Mouse (Mus musculus): Measurements from ENCODE around the gene Phf11b. TPM values are rescaled to one million over a fixed set of nuclear protein-coding genes. Genes with fewer than 3 reads are reported as not detected.
"Not testable (repeated sequence)": the region's sequence is repeated elsewhere in the genome, so short reads cannot be mapped to it uniquely, and the experiment has no call there.

The Phf11b gene
- total RNA-seq (2014; rRNA removed) (0.87 and 1.6 TPM in 2 replicates), polyA plus RNA-seq (2012; rRNA removed) (0.37 and 0.69 TPM in 2 replicates)

GRCm38 (mm10) chr14:59341189-59341588 is at the start of gene Phf11b:
Gene Phf11b (minus strand): TSS chr14:59341351.
- not testable (repeated sequence) for H3K36me3 ChIP-seq (ENCODE audit: control insufficient read depth, insufficient read depth, low read length); H3K79me2 ChIP-seq (ENCODE audit: control insufficient read depth, insufficient read depth, low read length); H3K27me3 ChIP-seq (ENCODE audit: control insufficient read depth, insufficient read depth, low read length); H3K4me1 ChIP-seq (ENCODE audit: control insufficient read depth, insufficient read depth, low read length)
- H3K4me3 ChIP-seq (ENCODE audit: insufficient read depth, low read depth, low read length), result peak within 1 kb of the TSS; percentile 35; the same call in 1 of the 2 replicates
- H3K9ac ChIP-seq (ENCODE audit: low read depth, low read length), result 0 out of 2 replicates have a peak within 1 kb of the TSS, but pooled peaks have one; percentile 54
- 0 out of 2 replicates have a peak within 1 kb of the TSS, but pooled peaks have one; percentile 24 for H3K27ac ChIP-seq (replicated peaks; ENCODE audit: insufficient read depth, low read depth, low read length)
- peak; percentile 14 for DNase-seq (ENCODE audit: extremely low read depth, low read depth, low spot score)
- WGBS, result 69% methylated on average over 1 of the region's 1 CpGs

GRCm38 (mm10) chr14:59390181-59390580 is 49.0 kb upstream of the Phf11b start:
- H3K4me3 ChIP-seq (ENCODE audit: insufficient read depth, low read depth, low read length); H3K27ac ChIP-seq (replicated peaks; ENCODE audit: insufficient read depth, low read depth, low read length); H3K79me2 ChIP-seq (ENCODE audit: control insufficient read depth, insufficient read depth, low read length); H3K27me3 ChIP-seq (ENCODE audit: control insufficient read depth, insufficient read depth, low read length); H3K9ac ChIP-seq (ENCODE audit: low read depth, low read length); H3K4me1 ChIP-seq (ENCODE audit: control insufficient read depth, insufficient read depth, low read length); DNase-seq (ENCODE audit: extremely low read depth, low read depth, low spot score): not testable (repeated sequence)
- H3K36me3 ChIP-seq (ENCODE audit: control insufficient read depth, insufficient read depth, low read length), result peaks cover 32% of the 10 kb centered on the region
- 86% methylated on average over 4 of the region's 4 CpGs for WGBS

- WGBS, result 89% methylated on average over 1 of the region's 1 CpGs
- Histone ChIP-seq H3K36me3 (ENCODE audit: control insufficient read depth, insufficient read depth, low read length) (peaks cover 35% of the 10 kb centered on the region), H3K27me3 (ENCODE audit: control insufficient read depth, insufficient read depth, low read length) (no peaks in the 10 kb centered on the region), H3K4me3 (ENCODE audit: insufficient read depth, low read depth, low read length) (no peak overlapping the region), H3K79me2 (ENCODE audit: control insufficient read depth, insufficient read depth, low read length) (no peaks in the 10 kb centered on the region), H3K9ac (ENCODE audit: low read depth, low read length) (no peak overlapping the region), H3K27ac (replicated peaks; ENCODE audit: insufficient read depth, low read depth, low read length) (no peak overlapping the region), H3K4me1 (ENCODE audit: control insufficient read depth, insufficient read depth, low read length) (no peaks in the 10 kb centered on the region)
- TF ChIP-seq POLR2A (IDR thresholded peaks at IDR 0.05; ENCODE audit: extremely low read depth, insufficient read depth, low read length) (no peak), CTCF (IDR thresholded peaks at IDR 0.05; ENCODE audit: low read depth, low read length) (no peak)
- DNase-seq (ENCODE audit: extremely low read depth, low read depth, low spot score), result no peak
These were observed 48.4 kb upstream of the Phf11b start for GRCm38 (mm10) chr14:59389532-59389931.

GRCm38 (mm10) chr14:59370348-59371068 is 29.4 kb upstream of the Phf11b start:
- H3K79me2 ChIP-seq (ENCODE audit: control insufficient read depth, insufficient read depth, low read length), result no peaks in the 10 kb centered on the region
- no peak overlapping the region for H3K4me3 ChIP-seq (ENCODE audit: insufficient read depth, low read depth, low read length)
- no peak for DNase-seq (ENCODE audit: extremely low read depth, low read depth, low spot score)
- H3K36me3 ChIP-seq (ENCODE audit: control insufficient read depth, insufficient read depth, low read length), result no peaks in the 10 kb centered on the region
- 91% methylated on average over 25 of the region's 25 CpGs for WGBS
- no peaks in the 10 kb centered on the region for H3K27me3 ChIP-seq (ENCODE audit: control insufficient read depth, insufficient read depth, low read length)
- no peak overlapping the region for H3K9ac ChIP-seq (ENCODE audit: low read depth, low read length)
- no peaks in the 10 kb centered on the region for H3K4me1 ChIP-seq (ENCODE audit: control insufficient read depth, insufficient read depth, low read length)
- H3K27ac ChIP-seq (replicated peaks; ENCODE audit: insufficient read depth, low read depth, low read length), result no peak overlapping the region
- TF ChIP-seq CTCF (IDR thresholded peaks at IDR 0.05; ENCODE audit: low read depth, low read length), result no peak
- no peak for TF ChIP-seq POLR2A (IDR thresholded peaks at IDR 0.05; ENCODE audit: extremely low read depth, insufficient read depth, low read length)

GRCm38 (mm10) chr14:59366386-59367105 is 25.4 kb upstream of the Phf11b start:
- Histone ChIP-seq H3K27ac (replicated peaks; ENCODE audit: insufficient read depth, low read depth, low read length) (no peak overlapping the region), H3K4me1 (ENCODE audit: control insufficient read depth, insufficient read depth, low read length) (no peaks in the 10 kb centered on the region), H3K79me2 (ENCODE audit: control insufficient read depth, insufficient read depth, low read length) (no peaks in the 10 kb centered on the region), H3K4me3 (ENCODE audit: insufficient read depth, low read depth, low read length) (no peak overlapping the region), H3K9ac (ENCODE audit: low read depth, low read length) (no peak overlapping the region), H3K36me3 (ENCODE audit: control insufficient read depth, insufficient read depth, low read length) (no peaks in the 10 kb centered on the region), H3K27me3 (ENCODE audit: control insufficient read depth, insufficient read depth, low read length) (no peaks in the 10 kb centered on the region)
- TF ChIP-seq POLR2A (IDR thresholded peaks at IDR 0.05; ENCODE audit: extremely low read depth, insufficient read depth, low read length) (no peak), CTCF (IDR thresholded peaks at IDR 0.05; ENCODE audit: low read depth, low read length) (no peak)
- DNase-seq (ENCODE audit: extremely low read depth, low read depth, low spot score), result no peak
- 91% methylated on average over 8 of the region's 8 CpGs for WGBS

GRCm38 (mm10) chr14:59365244-59365644 is 24.1 kb upstream of the Phf11b start, which contains the start of gene Phf11d:
Gene Phf11d (minus strand): TSS chr14:59365470.
- H3K27ac ChIP-seq (replicated peaks; ENCODE audit: insufficient read depth, low read depth, low read length), result peak within 1 kb of the TSS; percentile 89
- no peaks in the 10 kb centered on the region for H3K4me1 ChIP-seq (ENCODE audit: control insufficient read depth, insufficient read depth, low read length)
- peak; percentile 40 for TF ChIP-seq CTCF (IDR thresholded peaks at IDR 0.05; ENCODE audit: low read depth, low read length)
- TF ChIP-seq POLR2A (IDR thresholded peaks at IDR 0.05; ENCODE audit: extremely low read depth, insufficient read depth, low read length), result no peak
- no peaks in the 10 kb centered on the region for H3K79me2 ChIP-seq (ENCODE audit: control insufficient read depth, insufficient read depth, low read length)
- peak; percentile 56 for DNase-seq (ENCODE audit: extremely low read depth, low read depth, low spot score)
- no peaks in the 10 kb centered on the region for H3K36me3 ChIP-seq (ENCODE audit: control insufficient read depth, insufficient read depth, low read length)
- no peaks in the 10 kb centered on the region for H3K27me3 ChIP-seq (ENCODE audit: control insufficient read depth, insufficient read depth, low read length)
- H3K9ac ChIP-seq (ENCODE audit: low read depth, low read length), result peak within 1 kb of the TSS; percentile 73
- H3K4me3 ChIP-seq (ENCODE audit: insufficient read depth, low read depth, low read length), result peak within 1 kb of the TSS; percentile 61
- WGBS, result 62% methylated on average over 6 of the region's 6 CpGs
